Mouse (Mus musculus) stomach, postnatal 0 days (tissue): ENCODE results near the gene Cdk18.

Experiments
- CTCF ChIP-seq: IDR thresholded peaks from 2 replicates; pipeline ENCODE4 v1.5.1; 2016; ENCODE audit warnings: antibody characterized with exemption, low read depth, mild to moderate bottlenecking, moderate library complexity
- EP300 ChIP-seq: optimal IDR thresholded peaks from 2 replicates; pipeline ENCODE3; 2016; ENCODE audit warnings: antibody characterized with exemption

GRCm38 (mm10) chr1:132095356-132096004 is 44.0 kb downstream of the Cdk18 start:
- TF ChIP-seq CTCF (0 out of 2 replicates have a peak, but pooled peaks have one; percentile 13), EP300 (no peak)
